Mouse (Mus musculus): ENCODE measurements around the gene Yaf2.

DNA sequence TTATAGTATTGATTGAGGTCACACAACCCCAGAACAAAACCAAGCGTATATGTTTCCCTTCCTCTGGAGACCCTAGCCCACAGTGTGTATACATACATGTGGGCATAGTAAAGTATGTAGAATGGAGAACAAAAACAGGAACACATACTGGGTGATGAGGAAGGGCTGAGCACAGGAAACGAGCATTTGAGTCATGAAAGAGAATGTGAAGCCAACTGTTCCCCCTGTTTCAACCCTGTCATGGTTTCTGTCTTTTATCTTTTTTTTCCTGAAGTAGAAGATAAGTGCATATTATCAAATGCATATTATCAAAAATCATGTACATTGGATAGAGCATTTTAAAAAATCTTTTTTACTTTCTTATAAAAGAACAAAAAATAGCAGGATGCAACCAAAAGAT is 49.1 kb downstream of the Yaf2 start:
- no peak for TF ChIP-seq CTCF (IDR thresholded peaks at IDR 0.05; ENCODE audit: control insufficient read depth, insufficient read depth, low read length)
- no peak for TF ChIP-seq POLR2A (IDR thresholded peaks at IDR 0.05; ENCODE audit: borderline replicate concordance, control insufficient read depth, low read depth, low read length)
